Mouse (Mus musculus) intestine, embryonic 15.5 days (tissue): ENCODE results near the gene 4933428G20Rik. TPM values are rescaled to one million over a fixed set of nuclear protein-coding genes. Genes with fewer than 3 reads are reported as not detected.

Source experiments
- ATAC-seq: fragments of 200-750 bp; cut with Nextera tagmentation; 2 replicates; pipeline ENCODE4 v1.8.0; 2017; ENCODE audit warnings: moderate TSS enrichment, moderate library complexity
- H3K27ac ChIP-seq: fragments of 300-500 bp; sonication (generic); 2 replicates; pipeline ENCODE4 v1.5.1; 2015; ENCODE audit warnings: mild to moderate bottlenecking, inconsistent platforms
- H3K27me3 ChIP-seq: fragments of 300-500 bp; sonication (generic); replicated peaks from 2 replicates; pipeline ENCODE4 v1.6.1; 2015; ENCODE audit warnings: inconsistent platforms
- H3K36me3 ChIP-seq: fragments of 300-500 bp; sonication (generic); 2 replicates; pipeline ENCODE4 v1.6.1; 2015; ENCODE audit warnings: inconsistent platforms
- H3K4me1 ChIP-seq: fragments of 300-500 bp; sonication (generic); replicated peaks from 2 replicates; pipeline ENCODE4 v1.6.1; 2015; ENCODE audit warnings: inconsistent platforms
- H3K4me2 ChIP-seq: fragments of 300-500 bp; sonication (generic); replicated peaks from 2 replicates; pipeline ENCODE4 v1.6.1; 2015; ENCODE audit warnings: mild to moderate bottlenecking, inconsistent platforms
- H3K4me3 ChIP-seq: fragments of 300-500 bp; sonication (generic); replicated peaks from 2 replicates; pipeline ENCODE4 v1.5.1; 2015; ENCODE audit warnings: inconsistent platforms
- H3K9ac ChIP-seq: fragments of 300-500 bp; sonication (generic); 2 replicates; pipeline ENCODE4 v1.6.1; 2015; ENCODE audit warnings: inconsistent platforms
- H3K9me3 ChIP-seq: fragments of 300-500 bp; sonication (generic); 2 replicates; pipeline ENCODE4 v1.6.1; 2016; ENCODE audit warnings: inconsistent platforms
- WGBS: fragments of 180-500 bp; shearing (Covaris S2); methylation state at CpG from one replicate; pipeline ENCODE4 v1.1.7; 2015; 5-methylcytosine and 5-hydroxymethylcytosine counted together
- polyA plus RNA-seq: library from polyadenylated mRNA; unstranded; fragments of >200 nt; fragmentation: Nextera tagmentation; extraction: Ambion mirVana; gene quantifications from 2 replicates; pipeline ENCODE4 v1.2.1, GENCODE M21; 2015

Gene 4933428G20Rik
- polyA plus RNA-seq, 1 experiment from 2014 or later, result 0.55 TPM

DNA sequence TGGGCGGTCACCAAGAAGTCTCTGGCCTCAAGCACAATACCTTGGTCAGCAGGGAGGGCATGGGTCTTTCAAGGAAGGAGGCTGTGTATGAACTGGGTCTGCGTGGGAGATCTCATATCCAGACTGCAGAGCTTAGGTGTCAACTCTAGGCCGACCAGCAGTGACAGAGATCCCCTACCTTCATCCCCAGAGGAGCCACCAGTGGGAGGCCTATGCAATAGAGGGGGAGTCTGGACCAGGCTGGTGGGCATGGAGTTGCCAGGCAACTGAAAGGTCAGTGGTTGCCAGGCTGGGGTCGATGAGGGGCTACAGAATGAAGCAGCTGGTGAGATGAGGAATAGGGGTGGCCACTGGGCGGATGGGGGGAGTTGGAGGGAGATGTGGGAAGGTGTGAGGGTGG, 39.5 kb upstream of the 4933428G20Rik start:
- Histone ChIP-seq H3K4me3 (no peak overlapping the region), H3K27ac (no peak overlapping the region), H3K36me3 (no peaks in the 10 kb centered on the region), H3K27me3 (peaks cover 69% of the 10 kb centered on the region), H3K4me1 (peaks cover 21% of the 10 kb centered on the region), H3K9ac (no peak overlapping the region), H3K4me2 (no peak overlapping the region), H3K9me3 (no peaks in the 10 kb centered on the region)
- WGBS, result 66% methylated on average over 5 of the region's 5 CpGs
- no peak for ATAC-seq

DNA sequence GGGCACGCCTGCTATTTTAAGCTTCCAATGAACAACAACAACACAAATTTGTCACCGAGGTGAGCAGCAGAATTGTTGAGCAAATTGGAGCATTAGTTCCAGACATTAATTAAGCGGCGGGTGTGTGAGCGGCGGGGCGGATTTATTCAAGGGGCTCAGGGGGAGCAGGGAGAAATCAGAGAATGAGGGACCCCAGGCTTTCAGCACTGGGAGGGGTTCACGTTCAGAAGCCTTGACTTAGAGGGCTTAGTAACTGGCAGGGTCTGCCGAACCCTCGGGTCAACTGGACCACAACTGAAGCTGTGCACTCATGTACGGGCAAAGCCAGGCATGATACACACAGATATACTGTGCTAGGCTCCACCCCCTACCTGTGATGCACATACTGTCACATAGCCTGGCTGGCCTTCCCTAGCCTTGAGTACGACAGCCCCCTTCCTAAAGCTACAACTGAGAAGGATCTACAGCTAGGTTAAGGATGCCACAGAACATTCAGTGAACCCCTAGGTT, 37.5 kb upstream of the 4933428G20Rik start:
- WGBS, result 42% methylated on average over 12 of the region's 12 CpGs
- Histone ChIP-seq H3K36me3 (no peaks in the 10 kb centered on the region), H3K27ac (no peak overlapping the region), H3K9ac (no peak overlapping the region), H3K27me3 (peaks cover 72% of the 10 kb centered on the region), H3K4me2 (peak overlapping the region; percentile 90), H3K4me3 (no peak overlapping the region), H3K9me3 (no peaks in the 10 kb centered on the region), H3K4me1 (peaks cover 33% of the 10 kb centered on the region)
- ATAC-seq, result no peak

DNA sequence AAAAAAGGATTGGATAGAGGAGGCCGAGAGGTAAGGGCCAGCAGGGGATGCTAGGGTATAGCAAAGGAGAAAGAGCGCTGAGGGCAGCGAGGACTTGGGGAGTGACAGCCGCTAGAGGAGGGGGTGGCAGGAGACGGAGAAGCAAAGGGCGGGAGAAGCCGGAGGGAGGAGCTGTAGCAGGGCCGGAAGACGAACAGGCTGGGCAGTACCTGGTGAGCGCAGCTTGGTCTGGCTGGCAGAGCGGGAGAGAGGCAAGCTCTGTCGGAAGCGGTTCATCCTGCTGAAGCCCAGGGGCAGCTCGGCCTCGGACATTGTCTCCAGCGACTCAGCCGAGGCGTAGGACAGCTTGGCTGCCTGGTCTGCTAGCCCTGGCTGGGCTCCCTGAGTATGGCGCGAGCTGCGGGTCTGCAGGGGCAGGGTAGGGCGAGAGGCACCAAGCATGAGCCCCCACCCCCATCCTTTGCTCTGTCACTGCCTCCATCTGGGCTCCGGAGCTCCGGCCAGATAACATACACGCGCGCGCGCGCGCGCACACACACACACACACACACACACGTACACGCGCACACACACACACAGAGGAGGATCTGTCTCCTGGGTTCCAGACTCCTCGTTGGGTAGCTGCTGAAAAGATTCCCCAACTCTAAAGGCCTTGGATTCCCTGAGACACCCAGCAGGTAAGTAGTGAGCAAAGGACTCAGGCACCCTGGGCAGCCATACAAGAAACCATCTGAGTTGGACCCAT, 36.9 kb upstream of the 4933428G20Rik start:
- Histone ChIP-seq H3K36me3 (no peaks in the 10 kb centered on the region), H3K27me3 (peaks cover 76% of the 10 kb centered on the region), H3K9ac (peak overlapping the region; percentile 26), H3K4me3 (peak overlapping the region; percentile 35), H3K9me3 (no peaks in the 10 kb centered on the region), H3K27ac (no peak overlapping the region), H3K4me2 (peak overlapping the region; percentile 90), H3K4me1 (peaks cover 40% of the 10 kb centered on the region)
- 0 out of 2 replicates have a peak, but pooled peaks have one; percentile 24 for ATAC-seq
- under 1% methylated on average over 36 of the region's 36 CpGs for WGBS

DNA sequence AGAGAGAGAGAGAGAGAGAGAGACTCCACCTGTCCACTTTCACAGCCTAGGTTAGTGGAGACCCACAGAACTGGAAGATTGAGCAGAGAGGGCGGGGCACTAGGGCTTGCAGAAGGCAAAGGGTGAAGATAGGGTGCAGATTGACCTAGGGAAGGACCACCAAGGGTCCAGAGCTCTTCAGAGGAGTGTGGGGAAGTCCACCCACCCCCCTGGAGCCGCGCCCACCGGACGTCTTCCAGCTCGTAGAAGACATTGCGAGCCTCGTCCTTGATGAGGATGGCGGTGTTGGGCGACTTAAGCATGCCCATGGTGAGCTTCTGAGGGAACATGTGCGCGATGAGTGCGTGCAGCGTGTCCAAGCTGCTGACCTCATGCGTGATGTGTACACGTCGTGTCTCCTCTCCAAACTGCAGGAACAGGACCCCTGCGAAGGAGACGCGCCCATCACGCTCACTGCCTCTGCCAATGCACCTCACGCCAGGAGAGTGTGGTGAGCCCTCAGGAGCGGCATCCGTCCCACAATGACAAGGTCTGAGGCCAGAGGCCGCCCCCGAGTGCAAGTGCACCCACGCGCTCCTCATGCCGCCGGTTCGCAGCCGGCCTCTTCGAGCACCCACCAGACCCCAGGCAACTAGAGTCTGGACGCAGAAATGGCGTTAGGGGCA, 36.1 kb upstream of the 4933428G20Rik start:
- Histone ChIP-seq H3K4me3 (peak overlapping the region; percentile 35), H3K4me1 (peaks cover 42% of the 10 kb centered on the region), H3K27ac (no peak overlapping the region), H3K27me3 (peaks cover 74% of the 10 kb centered on the region), H3K4me2 (peak overlapping the region; percentile 90), H3K9ac (no peak overlapping the region), H3K36me3 (no peaks in the 10 kb centered on the region), H3K9me3 (no peaks in the 10 kb centered on the region)
- WGBS, result 8% methylated on average over 35 of the region's 35 CpGs
- no peak for ATAC-seq

DNA sequence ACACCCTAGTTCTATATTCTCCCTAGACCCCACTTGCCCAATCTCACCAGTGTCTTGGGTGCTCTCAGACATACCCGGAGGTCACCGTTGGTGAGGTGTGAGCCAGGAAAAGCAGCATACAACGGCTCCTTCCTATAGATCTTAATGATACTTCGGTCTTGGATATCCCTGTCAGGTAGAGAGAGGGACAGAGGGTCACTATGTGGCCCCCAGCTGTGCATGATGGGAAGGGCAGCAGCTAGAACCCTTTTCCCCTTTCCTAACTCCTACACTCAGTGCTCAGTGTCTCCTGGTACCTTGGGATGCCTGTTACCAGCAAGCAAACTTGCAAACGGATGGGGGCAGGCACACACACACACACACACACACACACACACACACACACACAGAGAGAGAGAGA, 35.5 kb upstream of the 4933428G20Rik start:
- 36% methylated on average over 5 of the region's 5 CpGs for WGBS
- H3K9me3 ChIP-seq, result no peaks in the 10 kb centered on the region
- H3K4me3 ChIP-seq, result no peak overlapping the region
- H3K27me3 ChIP-seq, result peaks cover 77% of the 10 kb centered on the region
- ATAC-seq, result no peak
- H3K4me1 ChIP-seq, result peaks cover 38% of the 10 kb centered on the region
- no peak overlapping the region for H3K9ac ChIP-seq
- H3K4me2 ChIP-seq, result no peak overlapping the region
- H3K36me3 ChIP-seq, result no peaks in the 10 kb centered on the region
- no peak overlapping the region for H3K27ac ChIP-seq

DNA sequence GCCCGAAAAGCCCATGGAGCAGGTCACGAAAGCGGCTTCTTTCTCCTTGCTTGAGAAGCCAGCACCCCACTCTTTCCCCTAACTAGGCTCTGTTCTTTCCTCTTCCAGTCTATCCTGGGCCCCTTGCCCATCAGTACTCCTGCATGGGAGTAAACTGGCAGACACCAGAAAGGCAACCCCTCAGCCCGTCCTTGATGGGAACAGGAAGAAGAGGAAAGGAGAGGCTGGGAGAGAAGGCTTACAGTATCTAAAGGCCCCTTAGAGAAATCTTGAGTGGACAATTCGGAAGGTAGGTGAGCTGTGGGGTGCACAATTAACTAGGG, 35.1 kb upstream of the 4933428G20Rik start:
- no peak overlapping the region for H3K27ac ChIP-seq
- H3K4me1 ChIP-seq, result peaks cover 37% of the 10 kb centered on the region
- H3K9ac ChIP-seq, result no peak overlapping the region
- no peaks in the 10 kb centered on the region for H3K9me3 ChIP-seq
- ATAC-seq, result no peak
- H3K27me3 ChIP-seq, result peaks cover 77% of the 10 kb centered on the region
- 25% methylated on average over 5 of the region's 5 CpGs for WGBS
- no peaks in the 10 kb centered on the region for H3K36me3 ChIP-seq
- H3K4me3 ChIP-seq, result peak overlapping the region; percentile 19
- H3K4me2 ChIP-seq, result peak overlapping the region; percentile 54

DNA sequence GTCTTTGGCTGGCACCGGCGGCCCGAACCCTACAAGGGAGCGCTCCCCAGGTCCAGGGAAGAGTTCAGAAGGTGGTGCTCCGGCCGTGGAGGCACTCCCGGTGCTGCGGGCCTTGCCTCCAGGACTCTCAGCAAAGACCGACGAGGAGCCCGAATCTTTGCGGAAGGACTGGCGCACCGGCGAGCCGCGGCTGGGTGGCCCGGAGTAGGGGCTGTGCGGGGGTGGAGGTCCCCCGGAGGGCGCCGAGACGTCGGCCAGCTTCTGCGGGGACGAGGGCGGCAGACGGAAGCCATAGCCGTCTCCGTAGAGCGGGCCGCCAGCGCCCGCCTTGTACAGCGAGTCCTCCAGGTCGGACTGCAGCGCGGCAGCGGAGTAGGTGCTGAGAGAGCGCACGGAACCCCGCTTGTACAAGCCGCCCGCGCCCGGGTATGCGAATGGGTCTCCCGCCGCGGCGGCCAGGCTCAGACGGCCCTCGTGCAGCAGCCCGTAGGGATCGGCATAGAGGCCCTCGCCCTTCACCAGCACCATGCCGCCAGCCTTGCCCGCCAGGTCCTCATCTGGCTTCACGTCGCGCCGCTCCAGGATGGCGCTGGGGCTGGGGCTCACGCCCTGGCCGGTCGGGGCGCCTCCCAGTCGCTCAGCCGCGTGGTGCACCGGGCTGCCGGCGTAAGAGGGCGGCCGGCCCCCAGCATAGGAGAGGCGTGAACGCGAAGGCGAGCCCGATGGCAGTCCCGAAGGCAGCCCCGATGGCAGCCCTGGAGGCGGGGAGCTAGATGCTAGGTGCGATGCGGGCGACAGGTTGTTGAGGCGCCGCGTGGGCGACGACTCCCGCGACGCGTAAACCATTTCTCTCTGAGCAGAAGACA, 34.5 kb upstream of the 4933428G20Rik start:
- Histone ChIP-seq H3K9ac (no peak overlapping the region), H3K36me3 (no peaks in the 10 kb centered on the region), H3K9me3 (no peaks in the 10 kb centered on the region), H3K4me3 (peak overlapping the region; percentile 19), H3K27me3 (peaks cover 77% of the 10 kb centered on the region), H3K4me1 (peaks cover 37% of the 10 kb centered on the region), H3K27ac (no peak overlapping the region), H3K4me2 (peak overlapping the region; percentile 54)
- 2% methylated on average over 95 of the region's 95 CpGs for WGBS
- ATAC-seq, result no peak

DNA sequence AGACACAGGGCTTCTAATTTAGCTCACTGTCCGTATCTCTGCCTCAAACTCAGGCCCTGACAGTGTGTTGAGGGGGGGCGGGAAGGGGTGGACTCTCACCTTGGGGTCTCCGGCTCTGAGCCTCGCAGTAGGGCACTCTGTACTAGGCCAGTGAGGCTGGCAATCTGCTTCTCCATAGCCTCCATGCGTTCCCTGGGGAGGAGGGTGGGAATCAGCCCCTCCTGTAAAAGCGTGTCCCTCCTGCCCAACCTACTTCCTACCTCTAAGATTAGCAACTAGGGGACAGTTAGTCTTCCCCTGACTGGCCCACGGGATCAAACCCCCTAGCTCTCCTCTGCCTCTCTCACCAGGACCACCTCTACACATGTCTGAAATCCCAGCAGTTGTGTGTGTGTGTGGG, 33.5 kb upstream of the 4933428G20Rik start:
- peaks cover 72% of the 10 kb centered on the region for H3K27me3 ChIP-seq
- no peak overlapping the region for H3K27ac ChIP-seq
- H3K36me3 ChIP-seq, result no peaks in the 10 kb centered on the region
- no peak overlapping the region for H3K4me3 ChIP-seq
- peaks cover 37% of the 10 kb centered on the region for H3K4me1 ChIP-seq
- no peak for ATAC-seq
- no peaks in the 10 kb centered on the region for H3K9me3 ChIP-seq
- WGBS, result 27% methylated on average over 7 of the region's 7 CpGs
- no peak overlapping the region for H3K9ac ChIP-seq
- H3K4me2 ChIP-seq, result no peak overlapping the region

DNA sequence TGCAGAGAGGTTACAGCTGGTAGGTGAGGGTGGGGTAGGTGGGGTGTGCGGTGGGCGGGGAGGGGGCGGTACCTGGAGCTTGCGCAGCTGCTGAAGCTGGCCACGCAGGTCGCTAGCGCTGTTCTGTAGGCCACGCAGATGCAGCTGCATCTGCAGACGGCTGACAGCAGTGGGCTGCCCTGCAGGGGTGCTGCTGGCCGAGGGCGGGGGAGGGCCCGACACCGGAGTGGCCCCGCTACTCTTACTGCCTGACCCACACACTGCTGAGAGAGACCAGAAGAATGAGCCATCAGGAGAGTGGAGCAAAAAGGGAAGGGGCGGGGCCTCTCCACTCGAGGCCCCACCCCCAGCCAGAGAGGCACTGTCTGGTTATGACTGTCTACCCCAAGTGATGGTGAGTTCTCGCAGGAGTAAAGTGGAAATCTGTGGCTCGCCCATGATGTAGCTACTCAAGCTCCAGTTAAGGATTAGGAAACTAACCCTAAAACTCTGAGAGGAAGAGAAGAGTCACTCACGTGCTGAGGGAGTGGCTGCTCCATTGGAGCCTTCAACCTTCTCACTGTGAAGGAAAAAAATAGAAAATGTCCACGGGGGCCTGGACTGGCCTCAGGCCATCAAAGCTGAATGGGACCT, 32.9 kb upstream of the 4933428G20Rik start:
- 4% methylated on average over 20 of the region's 20 CpGs for WGBS

DNA sequence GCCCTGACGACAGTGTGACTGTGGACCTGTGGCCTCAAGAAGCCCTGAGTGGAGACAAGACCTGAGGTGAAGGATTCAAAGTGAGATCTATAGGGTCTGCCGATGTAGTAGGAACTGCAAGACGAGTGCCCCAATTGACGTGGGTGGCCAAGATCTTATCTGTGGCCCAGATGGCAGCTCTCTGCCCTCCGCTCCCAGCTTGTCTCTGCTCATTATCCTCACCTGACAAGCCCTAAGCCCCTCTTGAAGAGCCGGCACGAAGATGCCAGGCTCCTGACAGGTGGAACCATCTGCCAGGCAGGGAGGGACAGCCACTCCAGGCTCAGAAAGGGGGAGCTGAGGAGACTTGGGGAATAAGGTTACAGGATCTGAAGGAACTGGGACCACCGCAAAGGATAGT, 32.2 kb upstream of the 4933428G20Rik start:
- ATAC-seq, result no peak
- peaks cover 37% of the 10 kb centered on the region for H3K4me1 ChIP-seq
- no peaks in the 10 kb centered on the region for H3K36me3 ChIP-seq
- peak overlapping the region; percentile 43; the same call in 1 of the 2 replicates for H3K4me3 ChIP-seq
- peaks cover 59% of the 10 kb centered on the region for H3K27me3 ChIP-seq
- no peak overlapping the region for H3K9ac ChIP-seq
- H3K9me3 ChIP-seq, result no peaks in the 10 kb centered on the region
- H3K27ac ChIP-seq, result no peak overlapping the region
- 12% methylated on average over 8 of the region's 8 CpGs for WGBS
- H3K4me2 ChIP-seq, result peak overlapping the region; percentile 85

More for the DNA sequence above, 32.9 kb upstream of the 4933428G20Rik start:
- Histone ChIP-seq H3K36me3 (no peaks in the 10 kb centered on the region), H3K27ac (no peak overlapping the region), H3K9ac (no peak overlapping the region), H3K9me3 (no peaks in the 10 kb centered on the region), H3K27me3 (peaks cover 66% of the 10 kb centered on the region), H3K4me1 (peaks cover 37% of the 10 kb centered on the region), H3K4me3 (peak overlapping the region; percentile 23), H3K4me2 (peak overlapping the region; percentile 69)
- 0 out of 2 replicates have a peak, but pooled peaks have one; percentile 18 for ATAC-seq

DNA sequence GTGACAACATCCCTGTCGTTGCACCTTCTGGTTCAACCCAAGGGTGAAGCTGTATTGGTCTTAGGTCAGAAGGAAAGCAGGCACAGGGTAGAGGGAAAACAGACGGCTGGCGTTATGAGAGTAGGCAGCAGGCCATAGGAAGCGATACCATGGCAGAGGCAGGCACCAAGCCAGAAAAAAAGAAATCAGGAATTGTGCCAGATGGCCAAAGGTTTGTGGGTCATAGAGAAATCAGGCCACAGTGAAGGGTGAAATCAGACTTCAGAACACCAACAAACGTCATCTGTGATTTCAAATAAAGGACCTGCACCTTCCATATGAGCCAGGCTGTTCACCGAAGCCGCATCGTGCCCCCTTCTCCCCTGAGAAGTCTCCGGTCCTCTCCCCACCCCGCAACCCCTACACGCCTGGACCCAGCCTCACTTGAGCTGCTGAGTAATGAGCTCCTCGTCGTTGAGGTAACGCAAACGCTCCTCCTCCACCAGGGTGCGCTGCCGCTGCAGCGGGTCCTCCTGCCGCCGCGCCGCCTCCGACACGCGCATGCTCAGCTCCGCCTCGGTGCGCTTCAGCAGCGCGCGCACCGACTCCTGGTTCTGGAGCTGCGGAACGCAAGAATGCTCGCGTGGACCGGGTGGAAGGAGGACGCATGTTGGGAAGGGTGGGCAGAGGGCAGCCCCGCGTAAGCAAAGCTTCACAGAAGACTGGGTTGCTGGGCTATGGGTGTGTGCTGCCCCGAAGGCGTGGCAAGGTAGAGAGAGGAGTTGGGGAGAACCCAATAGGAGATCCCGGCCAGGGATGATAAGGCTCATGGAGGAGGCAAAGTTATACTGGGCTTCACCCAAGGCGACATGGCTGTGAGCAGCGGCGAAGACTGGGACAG, 31.5 kb upstream of the 4933428G20Rik start:
- H3K36me3 ChIP-seq, result no peaks in the 10 kb centered on the region
- H3K27me3 ChIP-seq, result peaks cover 51% of the 10 kb centered on the region
- H3K4me3 ChIP-seq, result peak overlapping the region; percentile 43
- WGBS, result 6% methylated on average over 46 of the region's 46 CpGs
- H3K4me2 ChIP-seq, result peak overlapping the region; percentile 85
- peak; percentile 74 for ATAC-seq
- H3K9me3 ChIP-seq, result no peaks in the 10 kb centered on the region
- peaks cover 29% of the 10 kb centered on the region for H3K4me1 ChIP-seq
- H3K9ac ChIP-seq, result peak overlapping the region; percentile 11; the same call in 1 of the 2 replicates
- no peak overlapping the region for H3K27ac ChIP-seq
